Mouse (Mus musculus): ENCODE results near the gene Gm38100. TPM values are rescaled to one million over a fixed set of nuclear protein-coding genes. Genes with fewer than 3 reads are reported as not detected.
A peak's percentile ranks its signal among the peaks of the same experiment; 100 is the strongest.

Gene Gm38100
- polyA plus RNA-seq (2012; ENCODE audit: insufficient read depth, insufficient read length, low replicate concordance, missing spikeins), result not detected in 2 replicates

- TF ChIP-seq CTCF (IDR thresholded peaks at IDR 0.05; ENCODE audit: insufficient read depth, low read depth, low read length), result no peak
- no peak for TF ChIP-seq POLR2A (IDR thresholded peaks at IDR 0.05; ENCODE audit: insufficient read depth, low read depth, low read length)
- Histone ChIP-seq H3K4me1 (ENCODE audit: control insufficient read depth, insufficient read depth, low read length) (no peaks in the 10 kb centered on the region), H3K27ac (ENCODE audit: insufficient read depth, low read depth, low read length) (no peak within 1 kb of the TSS), H3K4me3 (ENCODE audit: insufficient read depth, low read depth, low read length) (no peak within 1 kb of the TSS)
- WGBS, result 90% methylated on average over 9 of the region's 9 CpGs
Measured at GRCm38 (mm10) chr1:175920029-175920428, at the start of gene Gm38100. TSS of gene Gm38100 (plus strand) at chr1:175920329.

- no peak overlapping the region for H3K4me3 ChIP-seq (ENCODE audit: insufficient read depth, low read depth, low read length)
- WGBS, result 57% methylated on average over 3 of the region's 3 CpGs
- H3K27ac ChIP-seq (ENCODE audit: insufficient read depth, low read depth, low read length), result no peak overlapping the region
Measured at GRCm38 (mm10) chr1:175870716-175871115, 49.4 kb upstream of the Gm38100 start.

GRCm38 (mm10) chr1:175872028-175872816 lies 47.9 kb upstream of the Gm38100 start:
- TF ChIP-seq POLR2A (IDR thresholded peaks at IDR 0.05; ENCODE audit: insufficient read depth, low read depth, low read length), result no peak
- TF ChIP-seq CTCF (IDR thresholded peaks at IDR 0.05; ENCODE audit: insufficient read depth, low read depth, low read length), result no peak
- no peak overlapping the region for H3K27ac ChIP-seq (ENCODE audit: insufficient read depth, low read depth, low read length)
- no peak overlapping the region for H3K4me3 ChIP-seq (ENCODE audit: insufficient read depth, low read depth, low read length)
- no peaks in the 10 kb centered on the region for H3K4me1 ChIP-seq (ENCODE audit: control insufficient read depth, insufficient read depth, low read length)
- WGBS, result 65% methylated on average over 6 of the region's 6 CpGs

More at GRCm38 (mm10) chr1:175870716-175871115, 49.4 kb upstream of the Gm38100 start:
- TF ChIP-seq CTCF (IDR thresholded peaks at IDR 0.05; ENCODE audit: insufficient read depth, low read depth, low read length) (no peak), POLR2A (IDR thresholded peaks at IDR 0.05; ENCODE audit: insufficient read depth, low read depth, low read length) (no peak)
- no peaks in the 10 kb centered on the region for H3K4me1 ChIP-seq (ENCODE audit: control insufficient read depth, insufficient read depth, low read length)

- Histone ChIP-seq H3K4me1 (ENCODE audit: control insufficient read depth, insufficient read depth, low read length) (peaks cover 3% of the 10 kb centered on the region; the same call in 1 of the 2 replicates), H3K27ac (ENCODE audit: insufficient read depth, low read depth, low read length) (peak within 1 kb of the TSS; percentile 99), H3K4me3 (ENCODE audit: insufficient read depth, low read depth, low read length) (peak within 1 kb of the TSS; percentile 99)
- WGBS, result under 1% methylated on average over 66 of the region's 66 CpGs
- no peak for TF ChIP-seq POLR2A (IDR thresholded peaks at IDR 0.05; ENCODE audit: insufficient read depth, low read depth, low read length)
- no peak for TF ChIP-seq CTCF (IDR thresholded peaks at IDR 0.05; ENCODE audit: insufficient read depth, low read depth, low read length)
Measured at GRCm38 (mm10) chr1:175880453-175881296, 39.5 kb upstream of the Gm38100 start, which contains the start of gene Exo1. TSS of gene Exo1 (plus strand) at chr1:175880581.

GRCm38 (mm10) chr1:175883398-175883797 lies 36.7 kb upstream of the Gm38100 start:
- TF ChIP-seq CTCF (IDR thresholded peaks at IDR 0.05; ENCODE audit: insufficient read depth, low read depth, low read length) (no peak), POLR2A (IDR thresholded peaks at IDR 0.05; ENCODE audit: insufficient read depth, low read depth, low read length) (no peak)
- 55% methylated on average over 3 of the region's 3 CpGs for WGBS
- Histone ChIP-seq H3K27ac (ENCODE audit: insufficient read depth, low read depth, low read length) (no peak overlapping the region), H3K4me3 (ENCODE audit: insufficient read depth, low read depth, low read length) (no peak overlapping the region), H3K4me1 (ENCODE audit: control insufficient read depth, insufficient read depth, low read length) (peaks cover 3% of the 10 kb centered on the region; the same call in 1 of the 2 replicates)

- H3K4me1 ChIP-seq (ENCODE audit: control insufficient read depth, insufficient read depth, low read length), result no peaks in the 10 kb centered on the region
- no peak for TF ChIP-seq POLR2A (IDR thresholded peaks at IDR 0.05; ENCODE audit: insufficient read depth, low read depth, low read length)
- no peak for TF ChIP-seq CTCF (IDR thresholded peaks at IDR 0.05; ENCODE audit: insufficient read depth, low read depth, low read length)
- WGBS, result 92% methylated on average over 6 of the region's 6 CpGs
- no peak overlapping the region for H3K27ac ChIP-seq (ENCODE audit: insufficient read depth, low read depth, low read length)
- H3K4me3 ChIP-seq (ENCODE audit: insufficient read depth, low read depth, low read length), result no peak overlapping the region
Measured at GRCm38 (mm10) chr1:175893263-175893662, 26.9 kb upstream of the Gm38100 start.

- WGBS, result 94% methylated on average over 12 of the region's 12 CpGs
- Histone ChIP-seq H3K4me3 (ENCODE audit: insufficient read depth, low read depth, low read length) (no peak overlapping the region), H3K4me1 (ENCODE audit: control insufficient read depth, insufficient read depth, low read length) (no peaks in the 10 kb centered on the region), H3K27ac (ENCODE audit: insufficient read depth, low read depth, low read length) (no peak overlapping the region)
- TF ChIP-seq CTCF (IDR thresholded peaks at IDR 0.05; ENCODE audit: insufficient read depth, low read depth, low read length) (no peak), POLR2A (IDR thresholded peaks at IDR 0.05; ENCODE audit: insufficient read depth, low read depth, low read length) (no peak)
Measured at GRCm38 (mm10) chr1:175893726-175894125, 26.4 kb upstream of the Gm38100 start.

GRCm38 (mm10) chr1:175911207-175911606 lies 8.9 kb upstream of the Gm38100 start:
- TF ChIP-seq CTCF (IDR thresholded peaks at IDR 0.05; ENCODE audit: insufficient read depth, low read depth, low read length) (no peak), POLR2A (IDR thresholded peaks at IDR 0.05; ENCODE audit: insufficient read depth, low read depth, low read length) (no peak)
- Histone ChIP-seq H3K27ac (ENCODE audit: insufficient read depth, low read depth, low read length) (no peak overlapping the region), H3K4me3 (ENCODE audit: insufficient read depth, low read depth, low read length) (no peak overlapping the region), H3K4me1 (ENCODE audit: control insufficient read depth, insufficient read depth, low read length) (no peaks in the 10 kb centered on the region)
- WGBS, result 94% methylated on average over 2 of the region's 2 CpGs
